Mouse (Mus musculus) stomach, postnatal 0 days (tissue): ENCODE measurements around the gene Rasgef1b. TPM values are rescaled to one million over a fixed set of nuclear protein-coding genes. Genes with fewer than 3 reads are reported as not detected.

Experiments used
- ATAC-seq: fragments of 200-750 bp; cut with Nextera tagmentation; 2 replicates; pipeline ENCODE4 v1.8.0; 2017; ENCODE audit not compliant: low FRiP score, low TSS enrichment
- DNase-seq: peaks from one replicate; pipeline ENCODE4 v3.0.0-alpha.2; 2016; ENCODE audit warnings: low spot score
- H3K27ac ChIP-seq: fragments of 300-500 bp; sonication (generic); replicated peaks from 2 replicates; pipeline ENCODE4 v1.5.1; 2014; ENCODE audit warnings: mild to moderate bottlenecking, control low read depth
- H3K27me3 ChIP-seq: fragments of 300-500 bp; sonication (generic); 2 replicates; pipeline ENCODE4 v1.6.1; 2014; ENCODE audit warnings: low read length; ENCODE audit not compliant: control insufficient read depth, insufficient read depth
- H3K36me3 ChIP-seq: fragments of 300-500 bp; sonication (generic); 2 replicates; pipeline ENCODE4 v1.6.1; 2014; ENCODE audit warnings: low read length, mixed read lengths; ENCODE audit not compliant: control insufficient read depth, insufficient read depth
- H3K4me1 ChIP-seq: fragments of 300-500 bp; sonication (generic); replicated peaks from 2 replicates; pipeline ENCODE4 v1.6.1; 2014; ENCODE audit warnings: antibody characterized with exemption; ENCODE audit not compliant: control insufficient read depth, insufficient read depth
- H3K4me2 ChIP-seq: fragments of 300-500 bp; sonication (generic); replicated peaks from 2 replicates; pipeline ENCODE4 v1.6.1; 2014; ENCODE audit warnings: low read depth, mild to moderate bottlenecking, control low read depth, moderate library complexity
- H3K4me3 ChIP-seq: fragments of 300-500 bp; sonication (generic); 2 replicates; pipeline ENCODE4 v1.5.1; 2014; ENCODE audit warnings: low read depth, low read length, control low read depth
- H3K9ac ChIP-seq: fragments of 300-500 bp; sonication (generic); 2 replicates; pipeline ENCODE4 v1.6.1; 2014; ENCODE audit warnings: mild to moderate bottlenecking, low read length, control low read depth, mixed read lengths
- H3K9me3 ChIP-seq: fragments of 300-500 bp; sonication (generic); 2 replicates; pipeline ENCODE4 v1.6.1; 2016; ENCODE audit warnings: low read length; ENCODE audit not compliant: control insufficient read depth
- CTCF ChIP-seq: IDR thresholded peaks from 2 replicates; pipeline ENCODE4 v1.5.1; 2016; ENCODE audit warnings: antibody characterized with exemption, low read depth, mild to moderate bottlenecking, moderate library complexity
- EP300 ChIP-seq: optimal IDR thresholded peaks from 2 replicates; pipeline ENCODE3; 2016; ENCODE audit warnings: antibody characterized with exemption
- WGBS: fragments of 180-500 bp; shearing (Covaris S2); extraction: QIAGEN DNeasy Blood & Tissue Kit; methylation state at CpG from one replicate; pipeline ENCODE4 v1.1.7; 2014; 5-methylcytosine and 5-hydroxymethylcytosine counted together
- polyA plus RNA-seq: library from polyadenylated mRNA; unstranded; fragments of >200 nt; fragmentation: Nextera tagmentation; extraction: Ambion mirVana; gene quantifications from 2 replicates; pipeline ENCODE4 v1.2.1, GENCODE M21; 2015

Rasgef1b gene
- polyA plus RNA-seq, 1 experiment from 2014 or later, result 37.4 TPM

DNA sequence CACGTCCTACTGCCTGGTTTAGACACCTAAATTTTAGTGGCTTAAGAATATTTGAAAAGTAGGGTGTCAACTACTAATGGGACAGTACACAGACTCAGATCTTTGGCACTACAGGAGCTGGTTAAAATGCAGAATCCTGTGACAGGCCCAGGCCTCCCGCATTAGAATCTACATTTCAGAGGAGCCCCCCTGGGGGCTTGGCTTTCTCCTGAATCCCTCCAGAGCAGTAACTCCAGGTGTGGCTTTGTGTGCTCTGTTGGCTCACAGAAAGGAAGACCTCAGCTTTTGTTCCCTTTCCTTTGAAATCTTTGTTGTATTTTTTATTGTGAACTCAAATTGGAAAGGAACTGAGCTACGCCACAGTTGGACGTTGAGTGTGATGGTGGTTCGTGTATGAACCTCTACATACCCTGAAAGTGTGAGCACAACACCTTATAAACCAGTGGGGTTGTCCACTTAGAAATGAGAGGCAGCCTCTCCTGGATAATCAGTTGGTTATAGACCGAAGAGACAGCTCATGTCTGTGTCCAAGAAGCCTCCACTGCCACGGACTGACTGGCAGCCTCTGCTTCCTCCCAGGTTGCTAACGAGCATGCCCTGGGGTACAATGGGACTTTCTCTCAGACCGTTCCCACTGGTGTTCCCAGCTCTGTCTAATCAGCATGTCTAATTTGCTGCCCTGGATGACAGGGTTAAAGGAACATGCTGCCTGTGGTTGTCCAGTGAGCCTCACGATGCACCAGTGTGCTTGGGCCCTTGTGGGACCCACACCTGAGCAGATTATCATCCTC, 9.3 kb upstream of the Rasgef1b start:
- no peaks in the 10 kb centered on the region for H3K9me3 ChIP-seq
- H3K4me1 ChIP-seq, result no peaks in the 10 kb centered on the region
- no peak overlapping the region for H3K4me2 ChIP-seq
- ATAC-seq (no peak), DNase-seq (no peak)
- no peak overlapping the region for H3K27ac ChIP-seq
- TF ChIP-seq CTCF (no peak), EP300 (no peak)
- H3K4me3 ChIP-seq, result no peak overlapping the region
- H3K9ac ChIP-seq, result no peak overlapping the region
- 52% methylated on average over 10 of the region's 10 CpGs for WGBS
- H3K27me3 ChIP-seq, result no peaks in the 10 kb centered on the region
- no peaks in the 10 kb centered on the region for H3K36me3 ChIP-seq

DNA sequence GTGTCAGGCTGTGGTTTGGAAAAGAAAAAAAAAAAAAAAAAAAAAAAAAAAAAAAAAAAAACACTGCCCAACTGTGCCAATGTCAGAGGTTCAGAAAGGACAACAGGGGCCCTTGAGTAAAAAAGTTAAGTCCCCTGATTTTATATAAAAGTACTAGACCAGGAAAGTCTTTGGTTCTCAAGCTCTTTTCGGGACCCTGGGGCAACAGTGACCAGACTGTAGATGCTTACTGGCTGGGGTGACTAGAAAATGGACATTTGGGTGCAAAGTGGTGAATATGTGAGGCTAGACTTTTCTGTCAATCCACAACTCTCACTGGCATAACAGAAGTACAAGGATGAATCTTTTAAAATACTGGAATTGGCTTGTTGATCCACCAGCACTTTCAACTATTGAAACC, 1.1 kb upstream of the Rasgef1b start:
- no peak overlapping the region for H3K4me2 ChIP-seq
- no peaks in the 10 kb centered on the region; the same call in 1 of the 2 replicates for H3K27me3 ChIP-seq
- ATAC-seq, result no peak
- DNase-seq, result no peak
- H3K4me1 ChIP-seq, result no peaks in the 10 kb centered on the region; the same call in 1 of the 2 replicates
- TF ChIP-seq EP300 (no peak), CTCF (no peak)
- no peaks in the 10 kb centered on the region for H3K36me3 ChIP-seq
- no peak overlapping the region for H3K9ac ChIP-seq
- WGBS, result 96% methylated on average over 1 of the region's 1 CpGs
- H3K9me3 ChIP-seq, result no peaks in the 10 kb centered on the region
- no peak overlapping the region for H3K27ac ChIP-seq
- H3K4me3 ChIP-seq, result no peak overlapping the region

DNA sequence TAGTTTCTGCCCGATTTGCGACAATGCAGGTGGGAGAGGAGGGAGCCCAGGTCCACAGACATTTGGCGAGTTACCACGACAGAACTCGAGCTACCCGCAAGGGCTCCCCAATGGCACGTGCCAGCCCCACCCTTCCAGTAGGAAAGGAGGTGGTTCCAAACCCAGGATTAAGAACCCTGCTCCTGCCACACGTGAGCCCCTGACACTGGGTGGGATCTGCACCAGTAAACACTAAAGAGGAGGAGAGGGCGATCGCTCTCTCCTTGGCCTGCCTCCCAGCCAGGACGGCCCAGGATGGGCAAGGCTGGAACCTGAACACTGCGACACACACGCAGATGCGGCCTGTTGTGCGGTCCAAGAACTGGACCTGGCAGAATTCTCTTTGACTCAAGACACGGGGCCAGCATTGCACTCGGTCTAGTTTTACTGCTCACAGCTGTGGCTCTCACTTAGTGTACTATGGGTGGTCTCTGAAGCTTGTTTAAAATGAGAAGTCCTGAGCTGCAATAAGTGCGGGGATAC, 557 bp upstream of the Rasgef1b start:
- H3K27ac ChIP-seq, result no peak overlapping the region
- H3K4me2 ChIP-seq, result peak overlapping the region; percentile 100
- H3K4me1 ChIP-seq, result no peaks in the 10 kb centered on the region; the same call in 1 of the 2 replicates
- H3K9me3 ChIP-seq, result no peaks in the 10 kb centered on the region
- WGBS, result 4% methylated on average over 18 of the region's 18 CpGs
- ATAC-seq, result peak; percentile 51; the same call in 1 of the 2 replicates
- peak; percentile 49 for DNase-seq
- TF ChIP-seq EP300, result no peak
- TF ChIP-seq CTCF, result no peak
- no peaks in the 10 kb centered on the region; the same call in 1 of the 2 replicates for H3K27me3 ChIP-seq
- no peaks in the 10 kb centered on the region for H3K36me3 ChIP-seq
- peak overlapping the region; percentile 23; the same call in 1 of the 2 replicates for H3K9ac ChIP-seq
- H3K4me3 ChIP-seq, result peak overlapping the region; percentile 22; the same call in 1 of the 2 replicates

DNA sequence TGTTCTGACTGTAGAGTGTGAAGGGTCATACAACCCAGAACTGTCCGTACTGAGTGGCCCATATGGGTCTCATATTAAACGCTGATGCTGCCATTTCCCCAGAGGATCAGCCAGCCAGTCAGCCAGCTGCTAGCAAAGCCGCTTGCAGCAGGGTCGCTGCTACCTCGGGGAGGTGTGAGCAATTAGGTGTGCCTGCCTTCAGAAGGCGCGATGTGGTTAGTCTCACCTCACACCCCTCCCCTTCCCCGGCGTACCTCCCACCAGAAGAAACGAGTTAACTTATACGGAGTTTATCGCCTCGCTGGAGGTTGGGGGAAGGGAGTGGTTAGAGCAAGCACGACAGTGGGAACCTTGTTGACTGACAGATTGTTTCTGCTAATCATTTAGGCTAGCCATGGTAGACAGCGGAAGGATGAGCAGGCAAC, 826 bp downstream of the Rasgef1b start:
- Histone ChIP-seq H3K27ac (no peak overlapping the region), H3K4me1 (no peaks in the 10 kb centered on the region; the same call in 1 of the 2 replicates), H3K27me3 (no peaks in the 10 kb centered on the region; the same call in 1 of the 2 replicates), H3K9me3 (no peaks in the 10 kb centered on the region), H3K9ac (no peak overlapping the region), H3K36me3 (no peaks in the 10 kb centered on the region), H3K4me2 (peak overlapping the region; percentile 100), H3K4me3 (peak overlapping the region; percentile 66)
- WGBS, result under 1% methylated on average over 15 of the region's 15 CpGs
- DNase-seq (peak; percentile 21), ATAC-seq (no peak)
- TF ChIP-seq CTCF, result no peak

DNA sequence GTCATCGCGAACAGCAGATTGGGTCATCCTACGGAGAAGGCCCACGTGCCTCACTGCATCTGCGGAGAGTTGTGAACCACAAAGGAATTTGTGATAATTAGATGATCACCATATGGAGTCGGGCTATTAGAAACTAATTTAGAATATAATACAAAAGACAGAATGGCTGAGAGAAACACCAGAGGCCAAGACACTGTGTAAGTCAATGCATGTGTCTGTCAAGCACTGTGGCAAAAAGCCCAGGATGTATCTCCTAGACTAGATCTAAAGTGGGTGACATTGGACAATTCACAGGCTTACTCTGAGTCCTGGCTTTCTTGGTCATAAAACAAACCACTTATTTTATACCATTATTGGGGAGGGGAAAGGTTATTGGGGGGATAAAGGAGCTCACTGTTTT, 4.9 kb downstream of the Rasgef1b start:
- no peak overlapping the region for H3K4me3 ChIP-seq
- TF ChIP-seq CTCF, result no peak
- no peaks in the 10 kb centered on the region; the same call in 1 of the 2 replicates for H3K27me3 ChIP-seq
- DNase-seq, result no peak
- H3K4me1 ChIP-seq, result no peaks in the 10 kb centered on the region; the same call in 1 of the 2 replicates
- no peak overlapping the region for H3K27ac ChIP-seq
- H3K36me3 ChIP-seq, result no peaks in the 10 kb centered on the region
- H3K9me3 ChIP-seq, result no peaks in the 10 kb centered on the region
- 78% methylated on average over 6 of the region's 6 CpGs for WGBS
- no peak overlapping the region for H3K9ac ChIP-seq
- no peak for ATAC-seq
- no peak overlapping the region for H3K4me2 ChIP-seq

DNA sequence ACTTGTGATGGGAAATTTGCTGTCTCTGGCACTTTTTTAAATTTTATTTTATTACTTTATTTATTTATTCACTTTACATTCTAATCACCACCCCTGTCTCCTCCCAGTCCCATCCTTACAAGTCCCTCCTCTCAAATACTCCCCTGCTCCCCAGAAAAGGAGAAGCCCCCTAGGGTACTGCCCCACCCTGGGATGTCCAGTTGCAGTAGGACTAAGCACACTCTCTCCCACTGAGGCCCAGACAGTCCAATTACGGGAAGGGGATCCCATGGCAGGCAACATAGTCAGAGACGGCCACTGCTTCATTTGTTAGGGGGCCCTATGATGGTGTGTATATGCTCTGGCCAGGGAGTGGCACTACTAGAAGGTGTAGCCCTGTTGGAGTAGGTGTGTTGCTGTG, 6.6 kb downstream of the Rasgef1b start:
- Histone ChIP-seq H3K27me3 (no peaks in the 10 kb centered on the region; the same call in 1 of the 2 replicates), H3K4me3 (no peak overlapping the region), H3K9ac (no peak overlapping the region), H3K4me1 (no peaks in the 10 kb centered on the region), H3K27ac (no peak overlapping the region), H3K4me2 (no peak overlapping the region), H3K9me3 (no peaks in the 10 kb centered on the region), H3K36me3 (no peaks in the 10 kb centered on the region)
- TF ChIP-seq EP300 (no peak), CTCF (no peak)
- DNase-seq, result no peak
- WGBS, result 87% methylated on average over 2 of the region's 2 CpGs
- ATAC-seq, result no peak
